Mouse (Mus musculus) c-Kit-positive CD71-negative TER-119-negative erythroid progenitor cells, embryonic 14.5 days (primary cell): ENCODE results near the gene 2010109A12Rik.

Experiments used
- DNase-seq: peaks from one replicate; pipeline ENCODE4 v3.0.0-alpha.2; 2013; ENCODE audit warnings: low read depth

Gene 2010109A12Rik

GRCm38 (mm10) chr5:93206109-93207005, at the start of gene 2010109A12Rik, which contains the start of gene Ccni:
Gene 2010109A12Rik (plus strand): TSS chr5:93206518.
Gene Ccni (minus strand): TSS chr5:93206495.
- DNase-seq: peak; percentile 90

GRCm38 (mm10) chr5:93163541-93163940, 42.8 kb upstream of the 2010109A12Rik start:
- no peak for DNase-seq

- no peak for DNase-seq
These were observed 38.3 kb upstream of the 2010109A12Rik start for GRCm38 (mm10) chr5:93167919-93168516.

GRCm38 (mm10) chr5:93168654-93169053, 37.7 kb upstream of the 2010109A12Rik start:
- DNase-seq: no peak

- DNase-seq: no peak
These were observed 34.9 kb upstream of the 2010109A12Rik start for GRCm38 (mm10) chr5:93171420-93171819.

- DNase-seq: no peak
These were observed 33.8 kb upstream of the 2010109A12Rik start for GRCm38 (mm10) chr5:93172536-93172935.

GRCm38 (mm10) chr5:93174675-93175074, 31.6 kb upstream of the 2010109A12Rik start:
- DNase-seq: no peak

- DNase-seq: no peak
These were observed 27.7 kb upstream of the 2010109A12Rik start for GRCm38 (mm10) chr5:93178616-93179015.

- DNase-seq: no peak
These were observed 26.1 kb upstream of the 2010109A12Rik start for GRCm38 (mm10) chr5:93180252-93180651.

GRCm38 (mm10) chr5:93183311-93183710, 23.0 kb upstream of the 2010109A12Rik start:
- DNase-seq: no peak

GRCm38 (mm10) chr5:93184548-93184947, 21.8 kb upstream of the 2010109A12Rik start:
- DNase-seq: no peak

GRCm38 (mm10) chr5:93189607-93190006, 16.7 kb upstream of the 2010109A12Rik start:
- no peak for DNase-seq

GRCm38 (mm10) chr5:93190428-93190827, 15.9 kb upstream of the 2010109A12Rik start:
- no peak for DNase-seq

GRCm38 (mm10) chr5:93198232-93198631, 8.1 kb upstream of the 2010109A12Rik start:
- no peak for DNase-seq

GRCm38 (mm10) chr5:93201181-93201580, 5.1 kb upstream of the 2010109A12Rik start:
- no peak for DNase-seq

- peak; percentile 37 for DNase-seq
These were observed 778 bp upstream of the 2010109A12Rik start for GRCm38 (mm10) chr5:93205371-93206108.

- DNase-seq: no peak
These were observed 659 bp downstream of the 2010109A12Rik start for GRCm38 (mm10) chr5:93207006-93207348.

GRCm38 (mm10) chr5:93207555-93207954, 1.2 kb downstream of the 2010109A12Rik start:
- DNase-seq: no peak

GRCm38 (mm10) chr5:93218375-93218774, 12.1 kb downstream of the 2010109A12Rik start:
- DNase-seq: no peak

- no peak for DNase-seq
These were observed 15.3 kb downstream of the 2010109A12Rik start for GRCm38 (mm10) chr5:93221661-93222060.

GRCm38 (mm10) chr5:93224549-93224948, 18.2 kb downstream of the 2010109A12Rik start:
- DNase-seq: no peak

GRCm38 (mm10) chr5:93227157-93227556, 20.8 kb downstream of the 2010109A12Rik start:
- no peak for DNase-seq

- DNase-seq: no peak
These were observed 23.2 kb downstream of the 2010109A12Rik start for GRCm38 (mm10) chr5:93229527-93229926.
